Mouse (Mus musculus) liver, postnatal 0 days (tissue): ENCODE data around the gene Cdkn2c.

Experiments
- CTCF ChIP-seq: sonication (generic); IDR thresholded peaks from 2 replicates; pipeline ENCODE4 v1.5.1; 2016; ENCODE audit warnings: antibody characterized with exemption, low read depth
- EP300 ChIP-seq: IDR thresholded peaks from 2 replicates; pipeline ENCODE4 v1.6.1; 2016; ENCODE audit warnings: antibody characterized with exemption, low read depth, mild to moderate bottlenecking

DNA sequence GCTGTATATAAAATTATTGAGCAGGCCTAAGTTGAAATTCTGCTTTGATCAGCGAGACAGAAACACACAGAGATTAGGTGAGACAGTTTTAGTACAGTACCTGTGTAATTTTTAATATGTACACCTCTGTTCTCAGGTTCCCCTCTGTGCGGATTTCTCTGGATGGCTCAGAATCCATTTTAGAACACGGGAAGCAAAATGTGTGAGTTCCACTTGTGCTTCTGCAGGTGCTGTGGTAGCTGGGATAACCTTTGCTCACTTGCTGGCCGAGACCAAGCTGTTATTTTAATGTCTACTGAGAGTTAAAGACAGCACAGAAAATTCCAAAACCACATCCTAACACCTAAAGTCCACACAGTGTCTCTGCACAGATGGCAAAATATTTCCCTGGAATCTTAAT is 10.7 kb downstream of the Cdkn2c start:
- TF ChIP-seq CTCF = no peak
- TF ChIP-seq EP300 = no peak
